Mouse (Mus musculus) kidney, adult 2 months (tissue): ENCODE data around the gene Nr5a1. TPM values are rescaled to one million over a fixed set of nuclear protein-coding genes. Genes with fewer than 3 reads are reported as not detected.

Source experiments
- DNase-seq: peaks from one replicate; pipeline ENCODE4 v3.0.0; 2021
- H3K27ac ChIP-seq: fragments of 200-500 bp; 2 replicates; pipeline ENCODE4 v1.5.1; 2012; ENCODE audit warnings: low read depth, low read length, control low read depth, inconsistent platforms; ENCODE audit not compliant: insufficient read depth
- H3K27me3 ChIP-seq: fragments of 200-500 bp; replicated peaks from 2 replicates; pipeline ENCODE4 v1.6.1; 2012; ENCODE audit warnings: mild to moderate bottlenecking, moderate library complexity, low read length, inconsistent platforms; ENCODE audit not compliant: control insufficient read depth, insufficient read depth
- H3K36me3 ChIP-seq: fragments of 200-500 bp; 2 replicates; pipeline ENCODE4 v1.6.1; 2012; ENCODE audit warnings: mild to moderate bottlenecking, moderate library complexity, low read length, inconsistent platforms; ENCODE audit not compliant: control insufficient read depth, insufficient read depth
- H3K4me1 ChIP-seq: fragments of 200-500 bp; 2 replicates; pipeline ENCODE4 v1.6.1; 2011; ENCODE audit warnings: low read length; ENCODE audit not compliant: control insufficient read depth, insufficient read depth
- H3K4me3 ChIP-seq: fragments of 200-500 bp; 2 replicates; pipeline ENCODE4 v1.5.1; 2011; ENCODE audit warnings: mild to moderate bottlenecking, low read depth, low read length, control low read depth; ENCODE audit not compliant: insufficient read depth
- CTCF ChIP-seq: fragments of 200-500 bp; conservative IDR thresholded peaks from 2 replicates; pipeline ENCODE4 v1.5.1; 2011; ENCODE audit warnings: low read depth, mild to moderate bottlenecking, control low read depth, low read length, moderate library complexity, mixed read lengths; ENCODE audit not compliant: insufficient read depth, insufficient read length
- POLR2A ChIP-seq: fragments of 200-500 bp; IDR thresholded peaks from one replicate; pipeline ENCODE4 v1.6.1; 2011; ENCODE audit warnings: low read depth, low read length, control low read depth
- WGBS: fragments of 180-500 bp; shearing (Covaris S2); methylation state at CpG from one replicate; pipeline ENCODE4 v1.1.7; 2018; 5-methylcytosine and 5-hydroxymethylcytosine counted together
- polyA plus RNA-seq: library from polyadenylated mRNA; depleted of rRNA; stranded (reverse); fragments of >200 nt; gene quantifications from 2 replicates; pipeline ENCODE4 v1.2.3, GENCODE M21; 2012; rRNA removed

The Nr5a1 gene
- polyA plus RNA-seq, 1 experiment, result 0.03 TPM

DNA sequence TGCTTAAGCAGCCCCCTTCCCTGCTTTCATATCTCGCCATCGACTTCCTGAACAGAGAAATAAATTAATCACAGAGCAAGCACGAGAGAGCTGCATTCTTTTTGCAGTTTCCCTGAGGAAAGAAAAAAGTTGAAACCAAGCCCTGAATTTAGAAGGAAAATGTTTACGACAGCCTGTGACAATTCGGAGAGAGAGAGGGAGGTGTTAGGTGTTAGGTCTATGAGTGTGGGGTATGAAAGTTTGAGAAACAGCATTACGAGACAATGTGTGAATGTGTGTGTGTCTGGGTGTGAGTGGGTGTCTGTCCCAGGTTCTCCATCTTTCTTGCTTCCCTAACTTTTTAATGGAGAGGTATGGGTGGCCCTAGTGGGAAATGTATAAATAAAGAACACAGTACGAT lies 62.2 kb downstream of the Nr5a1 start:
- Histone ChIP-seq H3K4me1 (no peaks in the 10 kb centered on the region), H3K36me3 (no peaks in the 10 kb centered on the region), H3K27ac (no peak overlapping the region), H3K27me3 (no peaks in the 10 kb centered on the region), H3K4me3 (no peak overlapping the region)
- WGBS, result 64% methylated on average over 7 of the region's 7 CpGs
- TF ChIP-seq CTCF, result no peak
- TF ChIP-seq POLR2A, result no peak
- DNase-seq, result no peak

GRCm38 (mm10) chr2:38650340-38650739 lies 64.0 kb downstream of the Nr5a1 start:
- no peak overlapping the region for H3K27ac ChIP-seq
- TF ChIP-seq POLR2A (no peak), CTCF (no peak)
- 71% methylated on average over 1 of the region's 1 CpGs for WGBS
- DNase-seq, result no peak
- no peaks in the 10 kb centered on the region for H3K4me1 ChIP-seq
- H3K36me3 ChIP-seq, result no peaks in the 10 kb centered on the region
- no peaks in the 10 kb centered on the region for H3K27me3 ChIP-seq
- H3K4me3 ChIP-seq, result no peak overlapping the region

- DNase-seq, result no peak
- no peak for TF ChIP-seq POLR2A
- TF ChIP-seq CTCF, result no peak
- H3K4me3 ChIP-seq, result no peak overlapping the region
- H3K27ac ChIP-seq, result no peak overlapping the region
- no peaks in the 10 kb centered on the region for H3K36me3 ChIP-seq
- no peaks in the 10 kb centered on the region for H3K27me3 ChIP-seq
- peaks cover 5% of the 10 kb centered on the region; the same call in 1 of the 2 replicates for H3K4me1 ChIP-seq
- 63% methylated on average over 7 of the region's 7 CpGs for WGBS
Observed at GRCm38 (mm10) chr2:38647661-38648060, 66.7 kb downstream of the Nr5a1 start.

DNA sequence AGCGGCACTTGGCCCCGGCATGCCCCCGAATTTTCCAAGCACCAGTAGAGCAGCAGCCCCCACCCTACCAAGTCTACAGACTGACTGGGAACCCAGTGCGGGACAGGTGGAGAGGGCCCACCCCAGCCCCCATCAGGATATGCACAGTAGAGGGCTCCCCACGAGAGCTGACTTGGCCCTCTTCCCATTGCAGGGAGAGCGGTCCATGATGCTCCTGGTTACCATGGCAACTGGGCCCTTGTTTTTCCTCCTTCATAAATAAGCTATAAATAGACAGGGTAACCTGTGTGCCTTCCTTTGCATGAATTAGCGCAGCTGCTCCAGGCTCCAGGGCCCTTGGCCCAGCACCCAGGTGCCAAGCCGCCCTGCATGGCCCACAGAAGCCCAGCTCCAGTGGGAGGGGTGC lies 67.1 kb downstream of the Nr5a1 start:
- Histone ChIP-seq H3K36me3 (no peaks in the 10 kb centered on the region), H3K27me3 (no peaks in the 10 kb centered on the region), H3K4me1 (peaks cover 5% of the 10 kb centered on the region; the same call in 1 of the 2 replicates), H3K4me3 (no peak overlapping the region), H3K27ac (no peak overlapping the region)
- TF ChIP-seq POLR2A (no peak), CTCF (no peak)
- no peak for DNase-seq
- WGBS, result 62% methylated on average over 8 of the region's 8 CpGs

DNA sequence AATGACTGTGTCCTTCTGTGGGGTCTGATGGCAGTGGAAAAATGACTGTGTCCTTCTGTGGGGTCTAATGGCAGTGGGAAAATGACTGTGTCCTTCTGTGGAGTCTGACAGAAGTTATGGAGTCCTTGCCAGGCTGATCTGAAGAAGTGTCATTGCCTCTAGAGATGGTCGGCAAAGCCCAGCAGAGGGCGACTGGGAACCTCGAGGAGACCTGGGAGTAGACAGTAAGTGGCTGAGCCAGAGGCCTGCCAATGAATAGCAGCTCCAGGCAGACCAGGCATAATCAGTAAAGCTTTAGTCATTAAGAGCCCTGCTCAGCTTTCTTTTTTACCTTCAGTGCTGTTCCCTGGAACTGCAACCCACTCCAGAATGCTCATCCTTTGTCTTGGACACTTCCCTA lies 68.4 kb downstream of the Nr5a1 start:
- H3K27me3 ChIP-seq, result no peaks in the 10 kb centered on the region
- H3K36me3 ChIP-seq, result no peaks in the 10 kb centered on the region; the same call in 1 of the 2 replicates
- peaks cover 5% of the 10 kb centered on the region; the same call in 1 of the 2 replicates for H3K4me1 ChIP-seq
- 0% methylated on average over 3 of the region's 3 CpGs for WGBS
- H3K4me3 ChIP-seq, result no peak overlapping the region
- no peak overlapping the region for H3K27ac ChIP-seq
- TF ChIP-seq CTCF, result peak; percentile 70
- TF ChIP-seq POLR2A, result no peak
- DNase-seq, result peak; percentile 83

- Histone ChIP-seq H3K4me1 (peaks cover 5% of the 10 kb centered on the region; the same call in 1 of the 2 replicates), H3K4me3 (peak within 1 kb of the TSS; percentile 97), H3K27me3 (no peaks in the 10 kb centered on the region), H3K27ac (peak within 1 kb of the TSS; percentile 54; the same call in 1 of the 2 replicates), H3K36me3 (no peaks in the 10 kb centered on the region; the same call in 1 of the 2 replicates)
- peak; percentile 95 for DNase-seq
- TF ChIP-seq POLR2A, result no peak
- TF ChIP-seq CTCF, result no peak
- 3% methylated on average over 52 of the region's 52 CpGs for WGBS
Observed at GRCm38 (mm10) chr2:38643625-38644427, 70.5 kb downstream of the Nr5a1 start, which contains the start of gene Psmb7. Psmb7 (minus strand) TSS chr2:38644087.

Other genes with a start within 250 kb of the Nr5a1 start
- gene Nek6, start 202.9 kb downstream of the Nr5a1 start, polyA plus RNA-seq, result 15.0 and 18.6 TPM in 2 replicates
- gene Psmb7, start 70.5 kb downstream of the Nr5a1 start, polyA plus RNA-seq, result 97.9 and 136 TPM in 2 replicates
- 2.6 and 5.1 TPM in 2 replicates for gene Nr6a1, start 213.1 kb upstream of the Nr5a1 start, polyA plus RNA-seq
- 0.98 and 1.2 TPM in 2 replicates for gene Olfml2a, start 217.4 kb upstream of the Nr5a1 start, polyA plus RNA-seq